Mouse (Mus musculus) limb, embryonic 13.5 days (tissue): Measurements from ENCODE around the gene Syt6. TPM values are rescaled to one million over a fixed set of nuclear protein-coding genes. Genes with fewer than 3 reads are reported as not detected.

Experiments used
- ATAC-seq: fragments of 200-750 bp; cut with Nextera tagmentation; 2 replicates; pipeline ENCODE4 v1.8.0; 2017; ENCODE audit warnings: low read depth, moderate number of reproducible peaks, moderate TSS enrichment; ENCODE audit not compliant: low FRiP score
- H3K27ac ChIP-seq: fragments of 300-500 bp; sonication (generic); 2 replicates; pipeline ENCODE4 v1.5.1; 2015; ENCODE audit warnings: inconsistent platforms, mild to moderate bottlenecking, moderate library complexity
- H3K27me3 ChIP-seq: fragments of 300-500 bp; sonication (generic); 2 replicates; pipeline ENCODE4 v1.6.1; 2015; ENCODE audit warnings: mild to moderate bottlenecking, inconsistent platforms
- H3K36me3 ChIP-seq: fragments of 300-500 bp; sonication (generic); 2 replicates; pipeline ENCODE4 v1.6.1; 2015; ENCODE audit warnings: inconsistent platforms, mild to moderate bottlenecking, moderate library complexity
- H3K4me1 ChIP-seq: fragments of 300-500 bp; sonication (generic); 2 replicates; pipeline ENCODE4 v1.6.1; 2015; ENCODE audit warnings: inconsistent platforms
- H3K4me2 ChIP-seq: fragments of 300-500 bp; sonication (generic); replicated peaks from 2 replicates; pipeline ENCODE4 v1.6.1; 2015; ENCODE audit warnings: inconsistent platforms, mild to moderate bottlenecking, moderate library complexity
- H3K4me3 ChIP-seq: fragments of 300-500 bp; sonication (generic); 2 replicates; pipeline ENCODE4 v1.5.1; 2015; ENCODE audit warnings: moderate library complexity, mild to moderate bottlenecking, inconsistent platforms
- H3K9ac ChIP-seq: fragments of 300-500 bp; sonication (generic); 2 replicates; pipeline ENCODE4 v1.6.1; 2015; ENCODE audit warnings: mild to moderate bottlenecking, inconsistent platforms
- H3K9me3 ChIP-seq: fragments of 300-500 bp; sonication (generic); 2 replicates; pipeline ENCODE4 v1.6.1; 2016; ENCODE audit warnings: inconsistent platforms
- WGBS: fragments of 180-500 bp; shearing (Covaris S2); methylation state at CpG from one replicate; pipeline ENCODE4 v1.1.7; 2015; 5-methylcytosine and 5-hydroxymethylcytosine counted together
- polyA plus RNA-seq: library from polyadenylated mRNA; unstranded; fragments of >200 nt; fragmentation: Nextera tagmentation; extraction: Ambion mirVana; gene quantifications from 2 replicates; pipeline ENCODE4 v1.2.1, GENCODE M21; 2015

Gene Syt6
- polyA plus RNA-seq, 1 experiment from 2014 or later, result 0.45 TPM

GRCm38 (mm10) chr3:103660012-103660411 is 85.0 kb downstream of the Syt6 start:
- no peak overlapping the region for H3K27ac ChIP-seq
- no peaks in the 10 kb centered on the region for H3K36me3 ChIP-seq
- no peaks in the 10 kb centered on the region for H3K27me3 ChIP-seq
- no peak overlapping the region for H3K4me2 ChIP-seq
- no peak overlapping the region for H3K9ac ChIP-seq
- WGBS, result 52% methylated on average over 2 of the region's 2 CpGs
- H3K4me1 ChIP-seq, result peaks cover 16% of the 10 kb centered on the region
- no peak for ATAC-seq
- H3K4me3 ChIP-seq, result no peak overlapping the region
- no peaks in the 10 kb centered on the region for H3K9me3 ChIP-seq

DNA sequence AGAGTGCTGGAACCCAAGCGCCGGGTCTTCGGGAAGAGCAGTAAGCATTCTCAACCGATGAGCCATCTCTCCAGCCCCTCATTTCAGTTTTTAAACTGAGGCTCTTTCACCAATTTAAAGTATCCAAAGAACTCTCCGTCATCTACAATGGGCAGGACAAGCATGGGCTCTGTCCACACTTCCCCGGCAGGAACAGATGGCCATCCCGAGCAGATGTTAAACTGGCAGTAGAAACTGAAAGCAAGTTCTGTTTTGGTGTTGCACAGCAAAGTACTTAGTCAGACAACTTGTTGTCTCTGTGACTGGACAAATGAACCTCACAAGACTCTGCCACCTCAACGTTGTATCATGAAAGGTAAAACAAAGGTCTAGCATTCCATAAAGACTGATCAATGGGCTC is 86.7 kb downstream of the Syt6 start:
- no peak overlapping the region for H3K4me2 ChIP-seq
- no peak for ATAC-seq
- 82% methylated on average over 8 of the region's 8 CpGs for WGBS

DNA sequence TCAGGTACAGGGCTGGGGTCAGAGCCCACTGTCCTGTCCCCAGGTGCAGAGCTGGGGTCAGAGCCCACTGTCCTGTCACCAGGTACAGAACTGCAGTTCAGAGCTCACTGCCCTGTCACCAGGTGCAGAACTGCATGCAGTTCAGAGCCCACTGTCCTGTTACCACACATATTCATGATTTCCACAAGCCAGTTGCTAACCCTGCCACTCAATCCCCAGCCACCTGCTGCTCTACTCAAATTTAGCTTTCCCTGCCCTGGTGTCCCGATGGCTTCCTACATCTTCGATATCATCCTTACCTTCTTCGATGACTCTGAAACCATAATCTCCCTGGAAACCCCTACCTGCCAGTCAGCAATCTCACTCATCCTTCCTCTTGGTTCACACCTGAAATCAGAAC is 88.4 kb downstream of the Syt6 start:
- Histone ChIP-seq H3K9me3 (no peaks in the 10 kb centered on the region), H3K4me2 (no peak overlapping the region), H3K36me3 (no peaks in the 10 kb centered on the region), H3K4me3 (no peak overlapping the region), H3K9ac (no peak overlapping the region), H3K27me3 (no peaks in the 10 kb centered on the region), H3K4me1 (peaks cover 5% of the 10 kb centered on the region), H3K27ac (no peak overlapping the region)
- WGBS, result 92% methylated on average over 3 of the region's 3 CpGs
- no peak for ATAC-seq

More for the DNA sequence above, 86.7 kb downstream of the Syt6 start:
- Histone ChIP-seq H3K27ac (no peak overlapping the region), H3K27me3 (no peaks in the 10 kb centered on the region), H3K4me3 (no peak overlapping the region), H3K9me3 (no peaks in the 10 kb centered on the region), H3K36me3 (no peaks in the 10 kb centered on the region), H3K9ac (no peak overlapping the region), H3K4me1 (peaks cover 16% of the 10 kb centered on the region)

DNA sequence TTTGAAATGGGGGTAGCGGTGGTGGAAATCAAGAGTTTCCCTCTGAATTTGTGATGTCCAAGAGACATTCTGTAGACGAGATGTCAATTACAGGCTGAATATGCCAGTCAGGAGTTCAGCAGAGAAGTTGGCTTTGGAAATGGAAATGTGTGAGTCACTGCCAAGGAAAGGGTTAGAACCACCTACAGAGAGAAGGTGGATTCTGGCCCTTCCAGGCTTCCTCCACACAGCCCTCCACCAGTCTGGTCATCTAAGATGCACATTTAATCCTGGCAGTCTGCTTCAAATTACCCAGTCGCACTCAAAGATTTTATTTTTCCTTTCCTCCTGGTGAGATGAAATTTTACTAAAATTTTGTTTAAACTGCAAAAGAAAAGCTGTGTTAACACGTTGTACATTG is 97.1 kb downstream of the Syt6 start:
- ATAC-seq, result no peak
- no peak overlapping the region for H3K9ac ChIP-seq
- H3K27ac ChIP-seq, result no peak overlapping the region
- H3K4me1 ChIP-seq, result no peaks in the 10 kb centered on the region
- no peaks in the 10 kb centered on the region for H3K9me3 ChIP-seq
- H3K4me2 ChIP-seq, result no peak overlapping the region
- no peaks in the 10 kb centered on the region for H3K27me3 ChIP-seq
- no peaks in the 10 kb centered on the region for H3K36me3 ChIP-seq
- WGBS, result 58% methylated on average over 4 of the region's 4 CpGs
- no peak overlapping the region for H3K4me3 ChIP-seq

DNA sequence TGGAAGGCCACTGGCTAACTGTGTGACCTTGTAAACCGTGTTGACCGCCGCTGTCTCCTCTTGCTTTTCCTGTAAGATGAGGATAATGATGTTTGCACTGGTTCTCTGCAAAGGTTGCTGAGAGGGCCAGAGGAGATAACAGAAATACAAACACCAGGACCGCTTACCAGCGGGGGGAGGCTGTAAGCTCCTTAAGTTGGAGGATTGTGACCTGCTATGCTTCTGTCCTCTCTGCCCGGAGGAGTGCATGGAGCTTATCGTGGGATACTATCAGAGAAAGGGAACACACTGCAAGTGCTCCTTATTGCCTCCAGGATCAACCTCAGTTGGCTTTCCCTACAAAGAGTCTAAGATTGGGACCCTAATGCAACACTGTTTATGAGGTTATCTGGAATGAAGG is 97.7 kb downstream of the Syt6 start:
- WGBS, result 61% methylated on average over 7 of the region's 7 CpGs
- H3K9ac ChIP-seq, result no peak overlapping the region
- no peak overlapping the region for H3K27ac ChIP-seq
- no peaks in the 10 kb centered on the region for H3K36me3 ChIP-seq
- no peaks in the 10 kb centered on the region for H3K9me3 ChIP-seq
- no peak overlapping the region for H3K4me3 ChIP-seq
- no peak for ATAC-seq
- H3K27me3 ChIP-seq, result no peaks in the 10 kb centered on the region
- H3K4me2 ChIP-seq, result no peak overlapping the region
- no peaks in the 10 kb centered on the region for H3K4me1 ChIP-seq

DNA sequence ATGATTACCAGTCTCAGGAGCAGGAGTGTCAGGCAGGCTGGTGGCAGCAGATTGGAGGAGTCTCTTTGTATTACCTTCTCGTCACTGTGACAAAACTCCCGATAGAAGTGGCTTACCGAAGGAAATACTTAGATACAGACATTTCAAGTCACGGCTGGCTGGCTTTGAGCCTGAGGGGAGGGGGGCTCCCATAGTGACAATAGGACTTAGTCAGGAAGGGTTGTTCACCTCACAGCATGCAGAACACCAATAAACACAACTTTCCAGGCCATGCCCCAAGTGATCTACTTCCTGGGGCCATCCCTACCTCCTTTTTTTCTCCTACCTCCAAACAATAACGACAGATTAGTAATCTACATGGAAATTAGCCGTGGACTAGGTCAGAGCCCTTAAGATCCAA is 103.8 kb downstream of the Syt6 start:
- Histone ChIP-seq H3K27me3 (0 out of 2 replicates have a peak, but pooled peaks cover 3% of the 10 kb centered on the region), H3K36me3 (no peaks in the 10 kb centered on the region), H3K4me1 (peaks cover 10% of the 10 kb centered on the region), H3K27ac (no peak overlapping the region), H3K9ac (no peak overlapping the region), H3K4me2 (no peak overlapping the region), H3K9me3 (no peaks in the 10 kb centered on the region), H3K4me3 (no peak overlapping the region)
- no peak for ATAC-seq
- 55% methylated on average over 6 of the region's 6 CpGs for WGBS

GRCm38 (mm10) chr3:103682473-103682872 is 107.4 kb downstream of the Syt6 start:
- H3K4me3 ChIP-seq, result no peak overlapping the region
- 53% methylated on average over 4 of the region's 4 CpGs for WGBS

DNA sequence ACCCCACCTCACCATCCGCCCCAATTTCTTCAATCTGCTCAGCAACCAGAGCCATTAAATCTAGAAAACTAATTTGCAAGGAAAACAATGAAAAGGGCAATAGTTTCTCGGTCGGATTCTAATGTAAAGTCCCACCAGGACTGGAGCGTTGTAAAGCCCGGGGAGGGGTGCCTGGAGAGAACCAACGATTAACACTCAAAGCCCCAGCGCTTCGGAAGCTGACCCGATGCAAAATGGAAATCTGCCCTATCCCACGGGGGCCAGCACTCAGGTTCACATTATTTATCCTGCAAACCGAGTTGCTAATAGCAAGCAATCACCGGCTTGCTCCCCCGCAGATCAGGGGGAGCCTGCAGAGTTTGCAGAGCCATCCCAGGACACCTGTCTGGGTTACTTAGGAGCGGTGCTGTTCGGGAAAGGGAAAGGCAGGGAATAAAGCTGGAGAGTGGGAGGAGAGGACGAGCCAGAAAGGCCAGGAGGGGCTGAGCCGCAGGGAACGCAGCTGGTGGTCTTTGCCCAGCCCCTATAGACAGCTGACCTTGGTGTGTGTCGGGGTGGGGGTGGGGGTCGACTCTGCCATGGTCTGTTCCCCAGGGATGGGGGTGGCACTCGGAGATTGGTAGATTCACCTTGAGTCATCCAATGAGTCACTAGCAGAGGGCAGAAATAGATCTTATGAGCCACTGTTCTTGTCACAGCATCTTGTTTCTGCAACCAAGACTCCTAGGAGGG is 108.4 kb downstream of the Syt6 start:
- H3K36me3 ChIP-seq, result no peaks in the 10 kb centered on the region
- WGBS, result 2% methylated on average over 21 of the region's 21 CpGs
- H3K4me2 ChIP-seq, result peak overlapping the region; percentile 46
- H3K4me3 ChIP-seq, result no peak overlapping the region
- H3K27ac ChIP-seq, result no peak overlapping the region
- peaks cover 12% of the 10 kb centered on the region for H3K4me1 ChIP-seq
- 0 out of 2 replicates have a peak, but pooled peaks cover 11% of the 10 kb centered on the region for H3K27me3 ChIP-seq
- H3K9me3 ChIP-seq, result no peaks in the 10 kb centered on the region
- 0 out of 2 replicates have a peak, but pooled peaks have one; percentile 24 for ATAC-seq
- H3K9ac ChIP-seq, result no peak overlapping the region

More at GRCm38 (mm10) chr3:103682473-103682872, 107.4 kb downstream of the Syt6 start:
- Histone ChIP-seq H3K36me3 (no peaks in the 10 kb centered on the region), H3K27me3 (0 out of 2 replicates have a peak, but pooled peaks cover 11% of the 10 kb centered on the region), H3K9me3 (no peaks in the 10 kb centered on the region), H3K27ac (no peak overlapping the region), H3K4me2 (no peak overlapping the region), H3K4me1 (peaks cover 12% of the 10 kb centered on the region), H3K9ac (no peak overlapping the region)
- no peak for ATAC-seq

GRCm38 (mm10) chr3:103683966-103684319 is 108.9 kb downstream of the Syt6 start:
- WGBS, result 20% methylated on average over 5 of the region's 5 CpGs
- peaks cover 12% of the 10 kb centered on the region for H3K4me1 ChIP-seq
- H3K9ac ChIP-seq, result no peak overlapping the region
- 0 out of 2 replicates have a peak, but pooled peaks cover 11% of the 10 kb centered on the region for H3K27me3 ChIP-seq
- no peaks in the 10 kb centered on the region for H3K9me3 ChIP-seq
- no peak for ATAC-seq
- no peaks in the 10 kb centered on the region for H3K36me3 ChIP-seq
- no peak overlapping the region for H3K27ac ChIP-seq
- no peak overlapping the region for H3K4me2 ChIP-seq
- H3K4me3 ChIP-seq, result no peak overlapping the region

DNA sequence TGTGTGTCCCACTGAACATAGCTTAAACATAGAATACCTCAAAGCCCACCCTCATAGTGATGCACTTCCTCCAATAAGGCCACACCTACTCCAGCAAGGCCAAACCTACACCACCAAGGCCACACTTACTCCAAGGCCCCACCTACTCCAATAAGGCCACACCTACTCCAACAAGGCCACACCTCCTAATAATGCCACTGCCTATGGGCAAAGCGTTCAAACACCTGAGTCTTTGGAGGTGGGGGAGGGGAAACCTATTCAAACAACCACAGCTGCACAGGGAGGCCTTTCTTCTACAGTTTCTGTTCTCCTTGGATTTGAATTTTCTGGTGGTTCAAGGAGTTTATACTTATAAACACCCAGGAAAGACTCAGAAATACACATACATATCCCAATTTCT is 114.0 kb downstream of the Syt6 start:
- Histone ChIP-seq H3K27ac (no peak overlapping the region), H3K4me1 (no peaks in the 10 kb centered on the region), H3K4me3 (no peak overlapping the region), H3K9ac (no peak overlapping the region), H3K9me3 (no peaks in the 10 kb centered on the region), H3K36me3 (no peaks in the 10 kb centered on the region), H3K4me2 (no peak overlapping the region), H3K27me3 (0 out of 2 replicates have a peak, but pooled peaks cover 6% of the 10 kb centered on the region)
- 61% methylated on average over 1 of the region's 1 CpGs for WGBS
- ATAC-seq, result no peak

DNA sequence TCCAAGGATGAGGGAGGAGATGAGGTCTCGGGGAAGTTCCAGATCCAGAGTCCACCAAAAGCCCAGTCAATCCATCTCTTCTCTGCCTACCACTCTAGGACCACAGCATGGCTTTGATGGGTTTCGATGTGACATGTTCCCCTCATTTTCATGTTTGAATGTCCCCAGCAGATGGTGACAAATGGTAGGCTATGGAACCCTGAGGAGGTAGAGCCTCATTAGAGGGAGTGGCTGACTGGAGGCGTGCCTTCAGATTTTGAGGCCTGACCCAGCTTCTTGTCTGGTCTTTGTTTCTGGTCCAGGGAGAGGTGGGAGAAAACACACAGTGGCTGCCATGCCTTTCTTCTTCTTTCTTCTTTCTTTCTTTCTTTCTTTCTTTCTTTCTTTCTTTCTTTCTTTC is 115.5 kb downstream of the Syt6 start:
- Histone ChIP-seq H3K36me3 (no peaks in the 10 kb centered on the region), H3K27ac (no peak overlapping the region)
- no peak for ATAC-seq

More for the DNA sequence above, 115.5 kb downstream of the Syt6 start:
- H3K9me3 ChIP-seq, result no peaks in the 10 kb centered on the region
- no peaks in the 10 kb centered on the region for H3K27me3 ChIP-seq
- H3K9ac ChIP-seq, result no peak overlapping the region
- H3K4me2 ChIP-seq, result no peak overlapping the region
- WGBS, result 70% methylated on average over 3 of the region's 3 CpGs
- no peaks in the 10 kb centered on the region for H3K4me1 ChIP-seq
- no peak overlapping the region for H3K4me3 ChIP-seq
